Mouse (Mus musculus): Measurements from ENCODE around the gene Zfp866.

The Zfp866 gene

DNA sequence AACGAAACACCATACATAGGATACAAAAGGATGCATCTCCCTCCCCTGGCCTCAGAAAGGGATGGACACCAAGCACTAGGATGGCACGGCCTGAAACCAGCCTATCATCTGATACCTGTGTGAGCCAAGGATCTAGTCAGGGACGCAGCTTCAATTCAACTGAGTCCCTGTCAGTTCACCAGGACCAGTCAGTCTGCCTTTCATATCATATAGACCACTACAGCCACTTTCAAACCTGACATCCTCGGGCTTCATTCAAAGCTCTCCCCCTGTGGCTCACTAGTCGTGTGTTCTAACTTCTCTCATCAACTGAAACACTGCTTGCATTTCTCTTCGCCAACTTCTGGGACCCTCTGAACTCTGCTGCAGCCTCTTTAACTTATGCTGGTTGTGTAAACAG, 75.6 kb downstream of the Zfp866 start:
- DNase-seq, result no peak

DNA sequence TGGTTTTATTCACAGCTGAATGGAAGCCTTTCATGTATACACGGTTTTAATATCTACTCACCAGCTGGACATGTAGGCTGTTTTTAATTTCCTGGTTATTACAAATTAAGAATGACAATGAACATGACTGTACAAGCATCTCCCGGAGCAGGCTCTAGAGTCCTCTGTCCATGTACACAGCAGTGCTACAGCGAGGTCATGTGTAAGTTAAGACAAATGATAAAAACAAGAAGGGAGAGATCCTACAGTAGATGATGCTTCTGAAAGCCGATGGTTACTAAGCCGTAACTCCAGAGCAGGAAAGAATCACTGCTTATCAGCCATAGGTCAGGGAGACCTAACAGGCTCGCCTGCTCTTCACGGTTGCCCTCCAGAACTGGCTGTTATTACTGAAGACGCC, 77.5 kb downstream of the Zfp866 start:
- no peak for DNase-seq
